Mouse (Mus musculus) heart, embryonic 11.5 days (tissue): ENCODE data around the gene Ipcef1. TPM values are rescaled to one million over a fixed set of nuclear protein-coding genes. Genes with fewer than 3 reads are reported as not detected.
"Not testable (repeated sequence)": the region's sequence is repeated elsewhere in the genome, so short reads cannot be mapped to it uniquely, and the experiment has no call there.

Experiments
- ATAC-seq: fragments of 200-750 bp; cut with Nextera tagmentation; replicated peaks from 2 replicates; pipeline ENCODE4 v1.8.0; 2017; ENCODE audit warnings: moderate library complexity; ENCODE audit not compliant: insufficient number of reproducible peaks, low FRiP score, low TSS enrichment
- H3K27ac ChIP-seq: fragments of 300-500 bp; sonication (generic); 2 replicates; pipeline ENCODE4 v1.5.1; 2014; ENCODE audit warnings: mild to moderate bottlenecking, low read depth, low read length
- H3K27me3 ChIP-seq: fragments of 300-500 bp; sonication (generic); 2 replicates; pipeline ENCODE4 v1.6.1; 2014; ENCODE audit warnings: mild to moderate bottlenecking, low read length, mixed read lengths; ENCODE audit not compliant: control insufficient read depth, insufficient read depth
- H3K36me3 ChIP-seq: fragments of 300-500 bp; sonication (generic); 2 replicates; pipeline ENCODE4 v1.6.1; 2014; ENCODE audit warnings: mild to moderate bottlenecking, low read length, moderate library complexity, mixed read lengths; ENCODE audit not compliant: control insufficient read depth, insufficient read depth
- H3K4me1 ChIP-seq: fragments of 300-500 bp; sonication (generic); 2 replicates; pipeline ENCODE4 v1.6.1; 2014; ENCODE audit warnings: low read length; ENCODE audit not compliant: control insufficient read depth, insufficient read depth
- H3K4me2 ChIP-seq: fragments of 300-500 bp; sonication (generic); 2 replicates; pipeline ENCODE4 v1.6.1; 2014; ENCODE audit warnings: mild to moderate bottlenecking, moderate library complexity
- H3K4me3 ChIP-seq: fragments of 300-500 bp; sonication (generic); 2 replicates; pipeline ENCODE4 v1.5.1; 2014; ENCODE audit warnings: low read depth, low read length
- H3K9ac ChIP-seq: fragments of 300-500 bp; sonication (generic); 2 replicates; pipeline ENCODE4 v1.6.1; 2014; ENCODE audit warnings: mild to moderate bottlenecking, low read depth, low read length, moderate library complexity
- H3K9me3 ChIP-seq: fragments of 300-500 bp; sonication (generic); replicated peaks from 2 replicates; pipeline ENCODE4 v1.6.1; 2016; ENCODE audit warnings: low read length; ENCODE audit not compliant: control insufficient read depth
- WGBS: fragments of 180-500 bp; shearing (Covaris S2); extraction: QIAGEN DNeasy Blood & Tissue Kit; methylation state at CpG from one replicate; pipeline ENCODE4 v1.1.7; 2014; ENCODE audit not compliant: insufficient replicate concordance; 5-methylcytosine and 5-hydroxymethylcytosine counted together
- polyA plus RNA-seq: library from polyadenylated mRNA; unstranded; fragments of >200 nt; fragmentation: Nextera tagmentation; extraction: Ambion mirVana; gene quantifications from 2 replicates; pipeline ENCODE4 v1.2.1, GENCODE M21; 2014

Gene Ipcef1
- polyA plus RNA-seq, 1 experiment from 2014 or later, result 0.09 TPM

GRCm38 (mm10) chr10:6901819-6902393, 150.4 kb downstream of the Ipcef1 start:
- Histone ChIP-seq H3K4me1 (no peaks in the 10 kb centered on the region), H3K9me3 (no peaks in the 10 kb centered on the region), H3K27ac (no peak overlapping the region), H3K36me3 (no peaks in the 10 kb centered on the region), H3K4me2 (no peak overlapping the region), H3K27me3 (no peaks in the 10 kb centered on the region), H3K4me3 (no peak overlapping the region), H3K9ac (no peak overlapping the region)
- WGBS, result 84% methylated on average over 3 of the region's 3 CpGs
- no peak for ATAC-seq

GRCm38 (mm10) chr10:6900126-6900525, 152.2 kb downstream of the Ipcef1 start:
- Histone ChIP-seq H3K36me3 (no peaks in the 10 kb centered on the region), H3K4me1 (no peaks in the 10 kb centered on the region), H3K27ac (no peak overlapping the region), H3K4me2 (no peak overlapping the region), H3K9ac (no peak overlapping the region), H3K27me3 (no peaks in the 10 kb centered on the region), H3K9me3 (no peaks in the 10 kb centered on the region), H3K4me3 (no peak overlapping the region)
- ATAC-seq, result no peak
- 84% methylated on average over 4 of the region's 4 CpGs for WGBS

GRCm38 (mm10) chr10:6896659-6897303, 155.5 kb downstream of the Ipcef1 start:
- no peaks in the 10 kb centered on the region for H3K36me3 ChIP-seq
- no peak overlapping the region for H3K9ac ChIP-seq
- H3K9me3 ChIP-seq, result no peaks in the 10 kb centered on the region
- 63% methylated on average over 3 of the region's 3 CpGs for WGBS
- no peak overlapping the region for H3K27ac ChIP-seq
- no peak for ATAC-seq
- H3K4me2 ChIP-seq, result no peak overlapping the region
- H3K27me3 ChIP-seq, result no peaks in the 10 kb centered on the region
- H3K4me3 ChIP-seq, result no peak overlapping the region
- no peaks in the 10 kb centered on the region for H3K4me1 ChIP-seq

DNA sequence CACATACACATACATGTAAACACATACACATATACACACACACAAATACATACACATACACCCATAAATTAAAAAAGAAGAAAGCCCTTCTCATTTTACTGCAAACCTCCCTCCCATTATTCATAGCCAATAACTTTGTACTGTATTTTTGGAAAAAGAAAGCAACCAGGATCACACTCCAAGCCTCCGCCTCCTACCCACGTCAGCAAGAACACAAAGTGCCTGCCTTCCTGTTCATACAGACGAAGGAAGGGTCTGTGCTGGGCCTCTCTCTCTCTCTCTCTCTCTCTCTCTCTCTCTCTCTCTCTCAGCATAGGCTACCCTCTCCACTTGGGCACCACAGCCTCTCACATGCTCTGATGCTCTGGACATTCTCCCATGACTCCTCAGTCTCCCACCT, 156.5 kb downstream of the Ipcef1 start:
- 77% methylated on average over 3 of the region's 3 CpGs for WGBS
- Histone ChIP-seq H3K9me3 (no peaks in the 10 kb centered on the region), H3K27ac (no peak overlapping the region), H3K4me3 (no peak overlapping the region), H3K36me3 (no peaks in the 10 kb centered on the region), H3K4me1 (no peaks in the 10 kb centered on the region), H3K27me3 (no peaks in the 10 kb centered on the region), H3K9ac (no peak overlapping the region), H3K4me2 (no peak overlapping the region)
- ATAC-seq, result no peak

DNA sequence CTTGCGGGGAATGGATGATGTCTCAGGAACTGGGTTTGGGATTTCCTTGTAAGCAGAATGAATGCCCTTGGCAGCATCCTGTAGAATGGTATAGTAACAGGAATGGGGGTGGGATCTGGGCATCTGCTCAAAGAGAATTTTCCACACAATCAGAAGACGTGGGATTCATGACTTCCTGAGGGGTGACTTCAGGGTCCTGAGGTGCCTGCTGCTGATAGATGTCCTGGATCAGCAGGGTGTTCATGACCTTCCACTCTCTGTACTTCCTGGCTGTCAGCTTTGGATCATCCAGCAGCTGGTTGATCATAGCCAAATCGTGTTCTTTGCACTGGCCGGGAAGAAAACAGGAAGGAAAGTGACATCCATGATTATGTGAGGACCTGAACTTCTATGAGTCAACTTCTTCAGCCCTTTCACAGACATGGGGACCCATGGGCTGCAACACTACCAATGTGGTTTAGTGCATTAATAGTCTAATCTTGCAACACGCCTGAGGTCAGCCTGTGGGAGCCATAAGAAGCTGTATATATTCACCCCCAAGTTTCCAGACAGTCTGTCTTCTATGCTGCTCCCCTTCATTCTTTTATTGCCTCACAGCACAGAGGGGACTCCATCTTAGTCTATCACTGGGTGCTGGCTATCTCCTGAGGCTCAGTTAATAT, 161.8 kb downstream of the Ipcef1 start:
- ATAC-seq, result no peak
- WGBS, result 60% methylated on average over 5 of the region's 5 CpGs
- Histone ChIP-seq H3K4me3 (no peak overlapping the region), H3K27ac (no peak overlapping the region), H3K4me1 (no peaks in the 10 kb centered on the region), H3K36me3 (no peaks in the 10 kb centered on the region), H3K9me3 (no peaks in the 10 kb centered on the region), H3K27me3 (no peaks in the 10 kb centered on the region), H3K4me2 (no peak overlapping the region), H3K9ac (no peak overlapping the region)

- Histone ChIP-seq H3K36me3 (no peaks in the 10 kb centered on the region), H3K27me3 (no peaks in the 10 kb centered on the region), H3K9me3 (no peaks in the 10 kb centered on the region), H3K27ac (no peak overlapping the region), H3K9ac (no peak overlapping the region), H3K4me2 (no peak overlapping the region), H3K4me3 (no peak overlapping the region), H3K4me1 (no peaks in the 10 kb centered on the region)
- WGBS, result 70% methylated on average over 5 of the region's 5 CpGs
- no peak for ATAC-seq
These were observed 162.5 kb downstream of the Ipcef1 start for GRCm38 (mm10) chr10:6889640-6890245.

DNA sequence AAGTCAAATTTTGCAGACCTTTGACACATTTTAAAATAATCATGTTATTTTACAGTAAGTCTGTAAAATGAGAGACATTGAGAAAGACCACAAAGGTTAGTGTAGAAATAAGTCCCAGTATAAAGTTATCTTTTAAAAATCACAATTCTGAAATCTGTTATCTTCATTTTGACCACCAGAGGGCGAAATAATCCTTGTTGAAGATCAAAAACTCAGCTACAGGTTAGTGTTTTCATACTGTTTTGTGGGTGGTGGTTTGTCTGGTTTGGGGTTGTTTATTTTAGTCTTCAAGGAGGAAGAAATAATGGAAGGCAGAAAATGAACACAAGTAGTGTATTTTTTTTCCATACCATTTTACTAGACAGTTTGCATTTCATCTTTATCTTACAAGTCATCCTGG, 166.8 kb downstream of the Ipcef1 start:
- peaks cover 4% of the 10 kb centered on the region; the same call in 1 of the 2 replicates for H3K9me3 ChIP-seq
- H3K4me3 ChIP-seq, result no peak overlapping the region
- 0% methylated on average over 1 of the region's 1 CpGs for WGBS
- H3K27ac ChIP-seq, result no peak overlapping the region
- H3K9ac ChIP-seq, result no peak overlapping the region
- H3K27me3 ChIP-seq, result no peaks in the 10 kb centered on the region
- ATAC-seq, result no peak
- no peaks in the 10 kb centered on the region for H3K4me1 ChIP-seq
- no peaks in the 10 kb centered on the region for H3K36me3 ChIP-seq
- no peak overlapping the region for H3K4me2 ChIP-seq

DNA sequence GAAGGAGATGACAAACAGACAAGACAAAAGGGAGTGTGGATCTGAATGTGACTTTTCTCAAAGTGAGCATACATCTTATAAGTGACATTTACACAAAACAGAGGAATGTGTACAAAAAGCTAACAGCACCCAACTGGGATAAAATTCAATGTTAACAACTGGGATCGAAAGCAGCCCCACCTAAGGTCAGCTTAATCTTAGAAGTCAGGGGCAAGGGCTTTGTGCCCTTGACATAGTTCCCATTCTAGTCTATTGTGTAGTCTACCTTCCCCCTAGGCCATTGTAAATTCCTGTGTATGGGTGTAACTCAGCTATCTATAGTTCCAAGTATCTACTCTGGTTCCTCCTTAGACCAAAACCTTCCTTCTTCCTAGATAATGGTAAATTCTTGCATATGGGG, 170.2 kb downstream of the Ipcef1 start:
- ATAC-seq, H3K4me2 ChIP-seq, H3K27me3 ChIP-seq, H3K36me3 ChIP-seq, H3K9ac ChIP-seq, H3K9me3 ChIP-seq, H3K4me1 ChIP-seq, H3K4me3 ChIP-seq, H3K27ac ChIP-seq: not testable (repeated sequence)
- 93% methylated on average over 1 of the region's 1 CpGs for WGBS
